Mouse (Mus musculus) activated CD4-positive, CD25-positive, alpha-beta regulatory T cell, adult 9 weeks (primary cell): Measurements from ENCODE around the gene Fbxo46. TPM values are rescaled to one million over a fixed set of nuclear protein-coding genes. Genes with fewer than 3 reads are reported as not detected.

Experiments used
- polyA plus RNA-seq: library from polyadenylated mRNA; unstranded; fragments of 100-300 nt; shearing (Covaris generic); gene quantifications from one replicate; pipeline ENCODE4 v1.2.1, GENCODE M21; 2017

Fbxo46 gene
- 27.9 TPM for polyA plus RNA-seq

DNA sequence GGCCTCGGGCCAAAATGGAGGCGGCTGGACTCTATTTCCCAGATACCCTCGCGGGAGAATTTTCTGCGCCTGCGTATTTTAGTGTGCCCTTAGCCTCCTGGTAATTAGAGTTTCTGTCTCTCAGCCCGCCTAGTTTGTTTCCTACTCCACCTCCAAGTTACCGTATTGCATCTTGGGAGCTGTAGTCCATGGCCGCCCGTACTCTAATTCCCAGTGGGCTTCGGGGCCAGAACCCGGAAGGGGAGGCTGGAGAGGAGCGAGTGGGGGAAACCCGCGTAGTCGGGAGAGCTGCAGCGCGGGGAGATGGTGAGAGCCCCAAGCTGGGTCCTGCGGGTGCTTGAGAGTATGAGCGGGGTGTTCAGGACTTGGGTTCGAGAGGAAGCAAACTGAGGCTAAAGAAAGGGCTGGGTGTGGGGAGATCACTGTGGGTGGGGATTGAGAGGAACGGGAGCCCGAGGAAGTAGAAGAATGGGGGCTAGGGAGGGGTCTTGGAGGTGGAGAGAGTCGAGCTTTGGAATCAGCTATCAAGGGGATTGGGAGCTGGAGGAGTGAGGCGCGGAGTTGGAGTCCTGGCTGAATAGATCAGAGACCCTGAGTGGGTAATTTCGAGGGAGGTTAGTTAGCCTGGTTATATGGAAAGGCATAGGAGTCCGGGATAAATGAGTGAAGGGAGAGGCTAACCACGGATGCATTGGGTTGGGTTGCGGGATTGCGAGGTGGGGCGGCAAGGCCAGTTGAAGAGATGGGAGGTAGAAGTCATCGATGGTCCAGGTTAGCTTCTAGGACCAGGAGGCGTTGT is at the start of gene Fbxo46:
Fbxo46 (plus strand) TSS at position 229 of the 799 bp plus-strand sequence.

DNA sequence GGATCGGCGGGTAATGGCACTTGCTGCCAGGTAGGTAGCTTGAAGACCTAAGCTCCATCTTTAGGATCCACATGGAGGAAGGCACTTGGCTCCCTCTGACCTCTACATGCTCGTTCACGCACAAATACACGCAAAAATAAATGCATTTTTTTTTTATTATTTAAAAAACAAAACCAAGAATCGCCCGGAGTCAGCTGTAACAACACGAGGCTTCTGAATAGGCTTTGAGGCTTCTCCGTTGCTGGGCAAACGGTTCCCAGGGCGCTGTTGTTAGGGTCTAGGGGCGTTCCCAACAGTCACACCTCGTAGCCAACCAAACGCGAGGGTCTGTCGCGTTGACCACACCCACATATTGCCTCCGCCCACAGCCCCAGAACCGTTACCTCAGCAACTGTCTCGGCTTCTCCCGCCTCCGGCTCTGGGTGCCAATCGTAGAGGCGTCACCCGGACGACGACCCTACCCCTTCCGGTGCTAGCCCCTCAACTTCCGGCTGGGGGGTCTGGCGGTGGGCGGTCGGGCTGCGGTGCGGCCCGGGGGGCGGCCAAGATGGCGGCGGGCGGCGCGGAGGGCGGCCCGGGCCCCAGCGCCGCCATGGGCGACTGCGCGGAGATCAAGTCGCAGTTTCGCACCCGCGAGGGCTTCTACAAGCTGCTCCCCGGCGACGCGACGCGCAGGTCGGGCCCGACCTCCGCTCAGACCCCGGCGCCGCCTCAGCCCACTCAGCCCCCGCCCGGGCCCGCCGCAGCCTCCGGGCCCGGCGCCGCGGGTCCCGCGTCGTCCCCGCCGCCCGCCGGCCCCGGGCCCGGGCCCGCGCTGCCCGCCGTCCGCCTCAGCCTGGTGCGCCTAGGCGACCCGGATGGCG is 43.7 kb upstream of the Fbxo46 start, which contains the start of gene Dmwd:
Dmwd (plus strand) TSS at position 505 of the 863 bp plus-strand sequence.

DNA sequence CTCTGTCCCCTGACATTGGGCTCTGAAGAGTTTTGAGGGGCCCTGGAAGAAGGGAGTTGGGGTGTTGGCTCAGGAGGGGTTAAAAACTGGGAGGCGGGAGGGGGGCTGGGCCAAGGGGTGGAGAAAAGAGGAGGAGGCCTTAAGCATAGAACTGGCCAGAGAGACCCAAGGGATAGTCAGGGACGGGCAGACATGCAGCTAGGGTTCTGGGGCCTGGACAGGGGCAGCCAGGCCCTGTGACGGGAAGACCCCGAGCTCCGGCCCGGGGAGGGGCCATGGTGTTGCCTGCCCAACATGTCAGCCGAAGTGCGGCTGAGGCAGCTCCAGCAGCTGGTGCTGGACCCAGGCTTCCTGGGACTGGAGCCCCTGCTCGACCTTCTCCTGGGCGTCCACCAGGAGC is 36.0 kb upstream of the Fbxo46 start, which contains the start of gene Dmpk:
Dmpk (plus strand) TSS at position 149 of the 400 bp plus-strand sequence.

DNA sequence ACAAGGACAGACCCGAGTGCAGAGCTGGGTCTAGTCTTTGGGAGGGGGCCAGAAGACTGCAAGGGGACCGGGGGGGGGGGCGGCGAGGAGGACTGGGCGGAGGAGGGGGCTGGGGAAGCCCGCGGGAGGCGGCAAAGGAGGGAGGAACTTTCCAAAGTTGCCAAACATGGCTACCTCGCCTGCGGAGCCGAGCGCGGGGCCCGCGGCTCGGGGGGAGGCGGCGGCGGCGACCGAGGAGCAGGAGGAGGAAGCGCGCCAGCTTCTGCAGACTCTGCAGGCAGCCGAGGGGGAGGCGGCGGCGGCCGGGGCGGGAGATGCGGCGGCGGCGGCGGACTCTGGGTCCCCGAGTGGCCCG is 25.2 kb upstream of the Fbxo46 start, which contains the start of gene Six5:
Six5 (plus strand) TSS at position 124 of the 355 bp plus-strand sequence.

DNA sequence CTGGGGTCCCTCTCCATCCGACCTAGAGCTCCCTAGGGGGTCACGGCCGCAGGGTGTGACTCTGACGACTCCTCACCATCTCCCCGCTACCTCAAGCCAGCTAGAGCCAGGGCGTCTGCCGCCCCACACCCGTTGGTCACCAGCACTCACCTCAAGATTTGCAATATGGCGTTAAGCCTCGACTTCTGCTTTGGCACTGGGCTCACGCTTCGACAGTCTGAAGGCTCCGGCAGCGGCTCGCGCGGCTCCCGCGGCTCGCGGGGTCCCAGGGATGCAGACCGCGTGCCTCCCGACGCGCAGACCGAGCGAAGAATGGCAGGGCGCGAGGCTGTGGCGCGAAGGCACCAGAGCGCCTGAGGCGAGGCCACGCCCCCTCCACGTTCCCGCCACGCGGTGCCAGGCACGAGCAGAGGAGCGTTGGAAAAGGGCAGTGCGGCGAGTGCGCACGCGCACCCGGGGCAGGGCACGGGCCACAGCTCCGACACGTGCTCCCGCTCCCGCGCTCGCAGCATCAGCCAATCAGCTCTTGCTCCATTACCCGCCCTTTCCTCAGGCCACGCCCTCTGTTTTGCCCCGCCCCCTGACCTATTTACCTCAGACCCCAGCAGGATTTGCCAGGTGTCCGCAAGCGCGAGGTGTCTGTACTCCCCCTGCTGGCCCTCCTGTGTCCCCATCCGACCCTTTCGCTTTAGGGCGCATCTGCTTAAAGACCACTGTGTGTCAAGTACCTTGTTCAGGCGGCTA is 1.5 kb upstream of the Fbxo46 start, which contains the start of gene Gm4969:
Gm4969 (minus strand) TSS at position 341 of the 744 bp plus-strand sequence.

DNA sequence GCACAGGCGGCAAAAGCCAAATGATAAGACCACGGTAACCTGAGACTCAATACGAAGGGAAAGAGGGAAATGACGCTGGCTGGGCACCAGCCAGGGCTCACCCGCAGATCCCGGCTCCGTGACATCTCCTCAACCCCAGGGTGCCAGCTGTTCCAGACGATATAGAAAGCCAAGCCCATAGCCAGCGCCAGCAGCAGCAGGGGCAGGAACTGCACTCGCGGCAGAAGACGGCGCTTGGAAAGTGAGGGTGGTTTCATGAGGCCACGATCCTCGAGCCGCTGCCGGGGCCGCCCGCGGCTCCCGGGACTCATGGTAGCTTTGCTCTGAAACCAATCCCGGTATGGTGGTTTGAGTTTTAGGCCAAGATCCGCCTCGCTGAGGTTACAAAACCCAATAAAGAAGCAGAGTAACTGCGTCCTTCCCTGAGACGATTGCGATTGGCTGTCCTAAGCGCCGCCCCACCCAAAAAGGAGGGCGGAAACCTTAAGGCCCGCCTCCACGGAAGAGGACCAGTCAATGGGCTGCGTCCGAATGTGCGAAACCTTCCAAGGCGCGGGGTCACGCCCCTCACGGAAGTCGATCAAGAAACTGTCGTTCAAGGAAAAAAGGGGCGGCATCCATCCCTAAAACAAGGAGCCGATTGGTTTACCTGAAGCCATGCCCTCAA is 29.3 kb downstream of the Fbxo46 start, which contains the start of gene Qpctl:
Qpctl (minus strand) TSS at position 417 of the 667 bp plus-strand sequence.

DNA sequence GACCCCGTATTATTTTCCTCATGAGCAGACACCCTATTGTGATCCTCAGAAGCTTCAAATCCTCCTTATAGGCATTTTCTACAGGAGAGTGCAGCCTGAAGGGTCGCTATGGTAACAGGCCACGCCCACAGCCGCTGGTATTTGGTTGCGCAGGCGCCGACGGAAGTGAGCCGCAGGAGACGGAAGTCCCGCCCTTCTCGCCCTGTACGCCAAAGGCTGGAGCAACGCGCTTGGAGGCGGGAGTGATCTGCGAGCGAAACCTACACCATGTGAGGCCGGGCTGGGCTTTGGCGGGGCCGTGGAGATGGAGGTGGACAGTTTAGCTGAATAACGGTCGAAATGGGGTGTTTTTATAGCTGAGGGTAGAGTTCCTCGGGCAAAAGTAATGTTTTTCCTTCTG is 30.0 kb downstream of the Fbxo46 start, which contains the start of gene Snrpd2:
Snrpd2 (plus strand) TSS at position 97 of the 400 bp plus-strand sequence.

DNA sequence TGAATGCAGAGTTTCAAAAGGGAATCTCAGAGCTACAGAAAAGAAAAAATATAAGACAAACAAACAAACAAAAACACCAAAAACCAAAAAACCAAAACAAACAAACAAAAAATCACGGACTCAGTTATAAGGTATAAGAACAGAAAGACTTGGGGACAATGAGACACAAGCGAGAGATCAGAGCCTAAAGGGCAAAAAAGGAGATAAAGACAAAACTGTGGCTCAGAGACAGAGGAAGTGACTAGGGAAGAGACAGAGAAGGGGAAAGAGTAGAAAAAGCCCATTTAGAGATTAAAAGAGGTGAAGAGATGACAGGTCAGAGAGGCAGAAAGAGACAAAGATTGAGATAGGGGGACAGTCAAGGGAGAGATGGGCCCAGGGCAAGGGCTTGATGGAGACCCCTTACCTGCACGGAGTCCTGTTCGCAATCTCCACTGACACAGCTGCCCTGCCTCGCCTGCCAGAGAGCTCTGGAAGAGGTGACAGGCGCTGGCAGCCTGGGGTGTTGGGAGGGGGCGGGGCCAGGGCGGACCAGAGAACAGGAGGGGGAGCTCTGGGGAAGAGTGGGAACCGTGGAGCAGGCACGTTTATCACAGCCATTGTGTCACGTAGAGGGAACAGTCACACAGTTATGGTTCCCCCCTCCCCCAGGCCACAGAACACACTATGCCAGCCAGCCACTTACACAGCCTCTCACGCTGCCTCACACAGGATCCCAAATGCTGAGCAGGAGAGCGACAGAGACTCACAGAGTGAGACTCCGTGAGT is 46.2 kb downstream of the Fbxo46 start, which contains the start of gene Gipr:
Gipr (minus strand) TSS at position 472 of the 768 bp plus-strand sequence.

DNA sequence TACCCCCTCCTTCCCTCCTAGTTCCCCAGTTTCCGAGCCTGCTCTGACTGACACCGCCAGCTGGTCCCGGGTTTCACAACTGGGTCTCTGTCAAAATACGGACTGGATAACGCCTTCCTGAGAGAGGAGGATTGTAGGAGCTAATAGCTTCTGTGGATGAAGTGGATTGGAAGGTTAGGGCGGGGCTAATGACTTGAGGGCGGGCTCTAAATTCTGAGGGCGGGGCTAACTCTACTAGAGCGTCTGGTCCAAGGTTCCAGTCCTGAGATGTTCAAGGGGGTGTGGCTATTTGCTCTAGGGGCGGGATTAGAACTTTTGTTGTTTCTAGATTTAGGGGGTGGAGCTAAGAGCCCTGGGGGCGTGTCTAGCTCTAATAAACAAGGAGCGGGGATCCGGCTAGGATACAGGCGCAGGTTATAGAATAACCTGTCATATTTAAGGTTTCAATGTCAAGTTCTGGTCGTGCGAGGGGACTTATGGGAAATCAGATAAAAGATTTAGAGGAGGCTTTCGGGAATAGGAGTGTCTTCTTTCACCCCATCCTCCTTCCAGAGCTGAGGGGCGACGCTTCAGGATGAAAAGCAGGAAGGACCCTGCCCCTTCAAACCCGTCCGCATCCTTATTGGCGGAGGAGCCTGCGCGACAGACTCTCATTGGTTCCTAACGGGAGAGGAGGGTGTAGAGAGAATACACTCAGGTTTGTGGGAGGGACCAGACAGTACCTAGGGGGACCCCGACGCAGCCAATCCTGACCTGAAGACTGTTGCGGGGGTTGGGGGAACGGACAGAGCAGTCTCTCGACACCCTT is 56.3 kb downstream of the Fbxo46 start, which contains the start of gene Eml2:
Eml2 (plus strand) TSS at position 714 of the 808 bp plus-strand sequence.

Other genes with a start within 250 kb of the Fbxo46 start
- 257 TPM for gene Pglyrp1, start 248.5 kb upstream of the Fbxo46 start, polyA plus RNA-seq
- 36.3 TPM for gene Ccdc61, start 209.4 kb upstream of the Fbxo46 start, polyA plus RNA-seq
- gene Nova2, start 194.0 kb upstream of the Fbxo46 start, polyA plus RNA-seq: not detected
- not detected for gene Nanos2, start 132.5 kb upstream of the Fbxo46 start, polyA plus RNA-seq
- gene Mypop, start 128.6 kb upstream of the Fbxo46 start, polyA plus RNA-seq: 3.5 TPM
- gene Irf2bp1, start 115.8 kb upstream of the Fbxo46 start, polyA plus RNA-seq: 4.6 TPM
- not detected for gene Foxa3, start 96.3 kb upstream of the Fbxo46 start, polyA plus RNA-seq
- gene Sympk, start 95.5 kb upstream of the Fbxo46 start, polyA plus RNA-seq: 23.2 TPM
- not detected for gene Rsph6a, start 65.2 kb upstream of the Fbxo46 start, polyA plus RNA-seq
- gene Dmwd, start 43.6 kb upstream of the Fbxo46 start, polyA plus RNA-seq: 0.22 TPM
- gene Dmpk, start 36.0 kb upstream of the Fbxo46 start, polyA plus RNA-seq: 1.0 TPM
- gene Six5, start 25.3 kb upstream of the Fbxo46 start, polyA plus RNA-seq: 0.39 TPM
- gene Gm4969, start 1.5 kb upstream of the Fbxo46 start, polyA plus RNA-seq: not detected
- 9.7 TPM for gene Qpctl, start 29.4 kb downstream of the Fbxo46 start, polyA plus RNA-seq
- 51.3 TPM for gene Snrpd2, start 29.9 kb downstream of the Fbxo46 start, polyA plus RNA-seq
- not detected for gene Gipr, start 46.3 kb downstream of the Fbxo46 start, polyA plus RNA-seq
- 31.6 TPM for gene Eml2, start 56.6 kb downstream of the Fbxo46 start, polyA plus RNA-seq
- 0.16 TPM for gene Gpr4, start 92.7 kb downstream of the Fbxo46 start, polyA plus RNA-seq
- 25.4 TPM for gene Opa3, start 108.5 kb downstream of the Fbxo46 start, polyA plus RNA-seq
- 333 TPM for gene Vasp, start 152.0 kb downstream of the Fbxo46 start, polyA plus RNA-seq
- 2.8 TPM for gene Ppm1n, start 160.2 kb downstream of the Fbxo46 start, polyA plus RNA-seq
- gene Rtn2, start 162.8 kb downstream of the Fbxo46 start, polyA plus RNA-seq: not detected
- 0.78 TPM for gene Fosb, start 190.2 kb downstream of the Fbxo46 start, polyA plus RNA-seq
- 86.2 TPM for gene Ercc1, start 224.9 kb downstream of the Fbxo46 start, polyA plus RNA-seq
- 13.9 TPM for gene Cd3eap, start 239.6 kb downstream of the Fbxo46 start, polyA plus RNA-seq
- gene Ppp1r13l, start 239.9 kb downstream of the Fbxo46 start, polyA plus RNA-seq: 0.20 TPM